Mouse (Mus musculus) gastrocnemius, postnatal 36 days (tissue): Measurements from ENCODE around the gene Shoc2. TPM values are rescaled to one million over a fixed set of nuclear protein-coding genes. Genes with fewer than 3 reads are reported as not detected.
A peak's percentile ranks its signal among the peaks of the same experiment; 100 is the strongest.
"Not testable (repeated sequence)": the region's sequence is repeated elsewhere in the genome, so short reads cannot be mapped to it uniquely, and the experiment has no call there.

Experiments
- DNase-seq, 2 experiments: peaks; one replicate each; pipeline ENCODE4 v3.0.0; 2022
- intact Hi-C: fragments of 180-260 bp; cut with DNase I; formaldehyde crosslinking; loops from one replicate; pipeline ENCODE4 v1.15.1; 2025
- total RNA-seq, 2 experiments: library from RNA; stranded (reverse); gene quantifications; 2 replicates each; pipeline ENCODE4 v1.2.3; 2021

The Shoc2 gene
- total RNA-seq, 2 experiments from 2014 or later, result 20.6 to 22.9 TPM

DNA sequence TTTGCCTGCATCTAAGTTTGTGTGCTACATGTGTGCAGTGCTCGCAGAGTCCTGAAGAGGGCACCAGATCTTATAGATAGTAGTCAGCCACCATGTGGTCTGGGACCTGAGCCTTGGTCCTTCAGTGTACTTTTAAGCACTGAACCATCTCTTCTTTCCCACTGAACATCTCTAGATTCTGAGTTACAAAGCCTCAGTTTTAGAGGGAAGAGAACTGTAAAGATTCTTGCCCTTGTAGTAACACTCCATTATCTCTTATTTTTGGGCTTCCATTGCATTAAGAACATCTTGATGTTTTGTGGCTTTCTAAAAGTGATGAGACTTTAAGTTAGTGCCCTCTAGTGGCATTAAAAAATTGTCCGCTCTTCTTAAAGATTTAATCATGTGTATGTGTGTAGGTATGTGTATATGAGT, 18.8 kb upstream of the Shoc2 start:
- intact Hi-C loops, result loop anchor here (10.0 kb wide), 1 partner anchor 291 kb away; no protein-coding TSS in a partner anchor
- no peak for DNase-seq

DNA sequence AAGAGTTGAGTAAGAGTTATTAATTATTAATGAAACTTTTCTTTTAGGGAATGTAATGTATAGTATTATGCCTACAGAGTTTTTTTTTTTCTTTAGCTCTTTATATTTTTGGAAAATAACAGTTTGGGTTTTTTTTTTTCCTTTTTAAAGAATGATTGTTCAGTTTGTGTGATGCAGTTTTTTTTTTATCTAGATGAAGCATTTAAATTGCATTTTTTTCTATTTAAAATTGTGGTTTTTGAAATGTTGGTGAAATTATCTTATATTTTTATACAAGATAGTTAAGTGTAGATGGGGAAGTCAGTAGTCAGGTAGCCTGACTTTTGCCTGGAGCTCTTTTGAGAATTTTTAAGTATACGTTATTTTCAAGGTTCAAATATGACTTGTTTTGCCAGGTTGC, 17.4 kb upstream of the Shoc2 start:
- intact Hi-C loops, result loop anchor here (10.0 kb wide), 1 partner anchor 292 kb away; no protein-coding TSS in a partner anchor
- no peak for DNase-seq

DNA sequence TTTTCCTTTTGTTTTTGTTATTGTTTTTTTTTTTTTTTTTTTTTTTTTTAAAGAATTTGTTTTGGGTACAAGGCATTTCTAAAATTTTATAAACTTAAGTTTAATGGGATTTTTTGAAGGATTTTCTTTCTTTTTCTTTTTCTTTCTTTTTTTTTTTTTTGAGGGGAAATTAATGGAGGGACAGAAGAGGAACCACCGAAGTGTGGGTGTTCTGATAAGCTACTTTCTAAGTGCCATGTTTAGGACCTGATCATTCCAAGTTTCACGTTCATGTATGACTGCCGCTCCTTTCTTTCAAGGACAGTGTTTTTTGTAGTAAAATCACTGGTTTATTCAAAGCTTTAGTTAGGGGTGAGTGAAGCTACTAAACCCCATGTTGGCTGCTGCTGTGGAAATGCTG, 14.9 kb upstream of the Shoc2 start:
- no peak for DNase-seq
- intact Hi-C loops, result loop anchor here (10.0 kb wide), 1 partner anchor 294 kb away; no protein-coding TSS in a partner anchor

DNA sequence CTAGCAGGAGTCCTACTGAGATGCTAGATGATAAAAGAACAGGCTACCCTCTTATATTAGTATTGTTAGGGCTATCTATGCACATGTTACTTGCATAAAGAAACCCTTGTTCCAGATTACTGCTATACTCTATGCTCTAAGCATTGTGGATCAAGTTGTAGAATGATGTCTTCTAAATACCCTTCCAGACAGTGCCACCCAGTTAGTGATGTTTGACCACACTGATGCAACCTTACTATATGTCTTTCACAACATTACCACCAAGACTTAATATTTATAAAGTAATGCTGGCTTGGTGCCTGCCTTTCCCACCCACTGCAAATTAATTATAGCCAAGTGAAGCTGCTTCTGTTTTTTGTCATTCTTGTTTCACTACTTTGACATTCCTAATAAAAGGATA, 11.1 kb upstream of the Shoc2 start:
- DNase-seq, result no peak
- intact Hi-C loops, result no loop called here

DNA sequence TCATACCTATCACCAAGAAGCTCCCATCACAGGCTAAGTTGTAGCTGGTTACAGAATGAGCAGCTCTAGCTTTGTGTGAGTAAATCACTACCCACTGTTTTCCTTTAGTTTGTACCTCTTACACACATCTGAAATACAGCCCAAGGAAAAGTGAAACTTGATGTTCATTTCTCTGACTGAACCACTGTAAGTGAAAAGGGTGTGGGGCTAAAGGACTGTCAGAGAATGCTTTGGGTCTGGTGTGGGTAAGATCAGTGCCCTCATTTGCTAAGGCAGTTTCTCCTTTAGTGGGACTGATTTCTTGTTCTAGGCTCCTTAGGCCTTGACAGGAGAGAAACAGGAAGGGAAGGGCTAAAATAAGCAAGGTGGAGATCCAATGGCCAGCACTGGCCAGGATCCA, 10.1 kb upstream of the Shoc2 start:
- no peak for DNase-seq
- intact Hi-C loops, result no loop called here

DNA sequence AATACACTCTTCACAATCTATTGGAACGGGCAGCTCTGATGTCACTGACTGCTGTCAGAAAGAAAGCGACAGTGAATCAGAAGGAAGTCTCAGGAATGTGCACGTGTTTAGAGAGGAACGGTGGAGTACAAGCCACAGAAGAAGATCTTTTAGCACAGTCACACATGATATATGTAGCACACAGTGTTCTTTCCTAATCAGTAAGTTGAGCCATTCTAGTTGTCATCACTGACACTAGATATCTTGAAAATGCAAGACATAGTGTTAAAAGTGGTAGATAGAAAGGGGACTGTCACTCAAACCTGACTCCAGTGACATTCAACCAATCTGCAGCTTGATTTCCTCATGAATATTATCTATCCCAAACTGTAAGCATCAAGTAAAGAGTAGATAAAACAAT, 4.6 kb upstream of the Shoc2 start:
- DNase-seq, result no peak
- intact Hi-C loops, result no loop called here

DNA sequence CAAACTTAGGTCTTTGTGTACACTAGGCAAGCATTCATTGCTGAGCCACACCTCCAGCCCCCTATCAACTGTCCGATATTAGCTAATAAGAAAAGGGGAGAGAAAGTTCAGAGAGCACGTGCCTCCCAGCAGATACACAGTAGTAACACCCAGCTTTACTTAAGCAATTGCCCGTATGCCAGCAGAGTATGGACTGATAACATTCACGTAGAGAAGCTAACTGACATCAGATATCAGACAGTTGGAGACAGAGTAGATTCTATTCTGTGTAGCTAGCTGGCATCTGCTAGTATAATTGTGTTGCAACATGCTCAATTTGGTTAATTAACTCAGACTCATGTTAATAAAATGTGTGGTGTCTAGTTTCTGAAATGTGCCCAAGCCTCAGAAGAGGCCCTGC, 3.0 kb upstream of the Shoc2 start:
- no peak for DNase-seq
- intact Hi-C loops, result no loop called here

DNA sequence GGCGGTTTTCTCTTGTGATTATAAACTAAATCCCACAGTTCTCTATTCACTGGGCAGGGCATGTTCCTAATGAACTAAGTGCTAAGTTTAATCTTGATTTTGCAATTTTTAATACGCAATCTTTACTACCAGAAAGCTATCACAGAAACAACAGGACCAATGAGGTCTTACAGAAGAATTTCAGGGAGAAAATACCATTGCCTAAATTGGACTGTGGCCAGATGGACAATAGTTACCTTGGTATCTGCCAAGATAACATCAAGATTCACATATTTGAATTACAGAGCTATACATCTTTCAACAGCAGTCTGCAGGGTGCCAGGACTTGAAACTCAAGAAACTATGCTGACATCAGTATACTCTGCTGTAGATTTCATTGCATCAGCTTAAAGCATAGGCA, 1.8 kb upstream of the Shoc2 start:
- intact Hi-C loops, result no loop called here
- no peak for DNase-seq

DNA sequence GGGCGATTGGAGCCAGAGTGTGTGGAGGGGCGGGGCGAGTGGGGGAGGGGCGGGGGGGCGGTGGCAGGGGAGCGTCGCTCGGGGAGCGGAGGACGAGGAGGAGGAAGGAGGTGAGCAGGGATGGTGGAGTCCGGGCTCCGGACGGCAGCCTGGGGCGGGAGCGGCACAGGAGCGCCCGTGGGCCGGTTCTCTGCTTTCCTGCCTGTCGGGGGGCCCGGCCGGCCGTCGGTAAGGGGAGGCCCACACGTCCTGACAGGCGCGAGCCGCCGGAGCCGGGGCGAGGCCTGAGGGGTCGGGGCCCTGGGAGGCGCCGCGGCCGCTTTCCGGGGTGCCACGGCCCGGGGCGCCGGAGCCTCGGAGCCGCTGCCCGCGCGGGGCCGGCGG, 672 bp downstream of the Shoc2 start:
- no peak for DNase-seq
- intact Hi-C loops, result no loop called here

DNA sequence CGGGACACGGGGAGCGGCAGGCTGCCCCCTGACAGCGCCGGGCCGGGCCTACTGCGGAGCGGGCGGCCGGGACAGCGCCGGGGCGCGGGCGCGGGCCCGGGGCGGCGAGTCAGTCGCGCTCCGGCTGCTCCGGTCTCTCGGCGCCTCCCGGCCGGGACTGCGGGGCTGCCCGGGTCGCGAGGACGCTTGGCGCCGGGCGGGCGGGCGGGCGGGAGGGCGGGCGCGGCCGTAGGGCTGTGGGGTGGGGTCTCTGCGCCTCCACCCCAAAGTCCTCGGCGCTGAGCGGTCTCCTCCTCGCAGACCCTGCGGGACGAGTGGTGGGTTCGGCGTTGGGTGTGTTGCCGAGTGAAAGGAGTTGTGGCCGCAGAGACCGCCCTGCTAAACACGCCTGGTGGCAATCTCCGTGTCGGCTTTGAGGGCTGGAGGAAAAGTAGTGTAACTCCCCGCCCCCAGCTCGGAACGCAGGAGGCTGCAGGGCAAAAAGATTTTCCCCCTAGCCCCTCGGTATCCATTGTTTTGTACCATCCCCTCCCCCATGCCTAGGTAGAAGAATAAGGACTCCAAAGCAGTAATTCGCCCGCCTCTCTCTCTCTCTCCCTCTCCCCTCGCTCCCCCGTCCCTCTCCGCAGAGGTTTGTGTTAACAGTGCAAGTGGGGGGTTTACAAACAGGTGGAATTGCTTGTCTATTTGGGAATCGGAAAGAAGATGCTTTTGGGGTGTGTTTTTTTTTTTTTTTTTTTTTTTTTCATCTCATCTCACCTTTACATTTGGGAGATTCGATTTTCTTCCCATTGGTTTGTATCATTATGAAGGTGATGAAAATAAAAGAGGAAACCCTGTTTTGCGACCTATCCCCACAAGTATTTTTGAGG, 1.3 kb downstream of the Shoc2 start:
- DNase-seq, result peak; percentile 13 to 37
- intact Hi-C loops, result no loop called here

DNA sequence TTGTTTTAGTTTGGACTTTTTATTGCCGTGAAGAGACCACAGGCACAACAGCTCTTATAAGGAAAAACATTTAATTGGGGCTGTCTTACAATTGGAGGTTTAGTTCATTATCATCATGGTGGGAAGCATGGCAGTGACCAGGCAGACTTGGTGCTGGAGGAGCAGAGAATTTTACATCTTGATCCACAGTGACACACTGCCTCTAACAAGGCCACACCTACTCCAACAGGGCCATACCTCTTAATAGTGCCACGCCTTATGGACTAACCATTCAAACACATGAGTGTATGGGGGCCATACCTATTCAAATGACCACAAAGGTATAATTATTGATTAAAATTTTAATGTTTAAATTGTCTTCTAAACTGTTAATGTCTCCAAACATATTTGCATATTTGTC, 13.4 kb downstream of the Shoc2 start:
- intact Hi-C loops, result no loop called here
- DNase-seq, result no peak

DNA sequence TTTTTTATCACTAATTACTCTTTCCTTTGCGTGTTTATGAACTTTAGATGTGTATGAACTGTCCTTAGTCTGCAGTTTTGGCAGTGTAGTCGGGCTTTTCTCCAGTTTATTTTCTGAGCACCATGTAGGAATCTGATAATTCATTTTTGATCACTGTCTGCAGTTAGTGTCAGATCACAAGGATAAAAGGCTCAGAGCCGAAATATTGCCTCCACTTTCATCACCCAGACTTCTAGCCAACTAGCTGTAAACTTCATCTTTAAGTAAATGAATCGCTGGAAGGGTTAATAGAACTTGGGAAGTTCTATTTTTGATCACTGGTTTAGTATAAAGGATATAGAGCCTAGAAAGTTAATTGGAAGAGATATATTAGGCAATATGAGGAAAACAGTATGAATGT, 18.4 kb downstream of the Shoc2 start:
- intact Hi-C loops, result no loop called here

DNA sequence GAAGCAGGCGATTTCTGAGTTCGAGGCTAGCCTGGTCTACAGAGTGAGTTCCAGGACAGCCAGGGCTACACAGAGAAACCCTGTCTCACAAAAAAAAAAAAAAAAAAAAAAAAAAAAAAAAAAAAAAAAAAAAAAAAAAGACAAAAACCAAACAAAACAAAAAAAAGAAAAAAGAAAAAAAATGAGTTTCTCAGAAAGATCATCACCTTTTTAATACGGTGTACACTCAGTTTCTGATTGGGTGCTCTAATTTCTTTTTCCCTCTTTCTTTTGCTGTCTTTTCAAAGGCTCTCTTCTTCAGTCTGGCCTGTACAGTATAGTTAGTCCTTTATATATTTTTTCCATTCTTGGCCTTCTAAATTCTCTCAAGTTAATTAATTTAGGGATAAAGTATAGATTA, 20.2 kb downstream of the Shoc2 start:
- intact Hi-C loops, DNase-seq: not testable (repeated sequence)

More for the DNA sequence above, 18.4 kb downstream of the Shoc2 start:
- DNase-seq, result no peak

DNA sequence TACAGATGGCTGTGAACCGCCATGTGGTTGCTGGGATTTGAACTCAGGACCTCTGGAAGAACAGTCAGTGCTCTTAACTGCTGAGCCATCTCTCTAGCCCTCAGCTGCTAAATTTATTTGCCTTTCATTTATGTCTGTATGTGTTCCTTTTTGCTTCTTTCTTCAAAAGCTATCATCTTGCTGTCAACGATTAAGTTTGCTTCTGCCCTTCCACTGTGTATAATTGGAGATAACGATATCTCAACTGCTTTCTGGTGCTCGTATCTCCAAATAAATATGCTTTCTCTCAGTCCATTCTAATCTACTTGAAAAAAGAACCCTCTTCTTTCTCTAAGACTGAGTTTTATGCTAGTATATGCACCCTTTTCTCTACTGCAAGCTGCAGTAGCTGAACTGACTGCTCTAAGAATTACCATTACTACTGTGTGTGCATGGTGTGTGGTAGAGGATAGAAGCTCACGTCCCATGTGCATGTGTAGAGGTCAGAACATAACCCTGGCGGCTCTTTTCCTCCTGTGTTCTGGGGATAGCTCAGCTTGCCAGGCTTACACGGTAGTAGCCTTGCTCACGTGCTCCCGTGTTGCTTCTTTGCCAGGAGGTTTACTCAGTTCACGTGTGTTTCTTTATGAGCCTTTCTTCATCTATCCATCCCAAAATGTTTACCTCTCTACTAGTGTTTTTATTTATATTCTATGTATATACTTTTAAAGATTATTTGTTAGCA, 21.0 kb downstream of the Shoc2 start:
- intact Hi-C loops, result no loop called here

DNA sequence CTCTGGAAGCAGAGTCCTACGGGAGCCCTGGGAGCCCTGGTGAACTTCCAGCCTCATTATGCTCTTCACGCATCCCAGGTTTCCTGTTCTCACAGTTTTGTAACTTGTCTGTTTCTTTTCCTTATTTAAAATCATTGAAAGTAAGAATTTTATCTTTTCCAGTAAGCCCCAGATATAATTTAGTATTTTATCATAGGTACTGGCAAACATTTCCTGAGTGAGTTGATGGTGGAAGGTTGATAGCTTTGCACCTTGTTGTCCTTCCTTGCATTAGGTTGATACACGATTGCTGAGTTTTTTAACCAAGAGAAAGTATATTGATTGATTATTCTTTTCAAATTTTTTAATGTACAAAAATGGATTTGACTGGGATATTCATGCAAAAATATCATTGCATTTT, 25.1 kb downstream of the Shoc2 start:
- intact Hi-C loops, result no loop called here
- no peak for DNase-seq

More for the DNA sequence above, 21.0 kb downstream of the Shoc2 start:
- no peak for DNase-seq

DNA sequence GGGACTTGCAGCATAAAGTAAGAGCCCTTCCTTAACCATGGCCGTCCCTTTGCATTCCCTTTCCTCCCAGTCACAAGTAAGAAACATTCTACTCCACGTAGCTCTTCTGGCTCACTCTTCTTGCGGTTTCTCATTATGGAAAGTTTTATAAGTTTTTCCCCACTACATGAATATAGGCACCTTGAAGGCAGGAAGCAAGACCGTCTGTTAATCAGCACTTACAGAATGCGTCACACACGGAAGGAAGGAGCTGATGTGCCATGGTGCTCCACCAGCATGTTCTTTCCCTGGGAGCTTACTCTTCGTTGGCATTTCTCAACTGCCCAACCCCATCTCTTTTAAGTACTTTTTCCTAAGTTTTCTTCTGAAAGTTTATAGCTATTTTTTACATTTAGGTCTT, 27.8 kb downstream of the Shoc2 start:
- intact Hi-C loops, result no loop called here
- DNase-seq, result no peak

DNA sequence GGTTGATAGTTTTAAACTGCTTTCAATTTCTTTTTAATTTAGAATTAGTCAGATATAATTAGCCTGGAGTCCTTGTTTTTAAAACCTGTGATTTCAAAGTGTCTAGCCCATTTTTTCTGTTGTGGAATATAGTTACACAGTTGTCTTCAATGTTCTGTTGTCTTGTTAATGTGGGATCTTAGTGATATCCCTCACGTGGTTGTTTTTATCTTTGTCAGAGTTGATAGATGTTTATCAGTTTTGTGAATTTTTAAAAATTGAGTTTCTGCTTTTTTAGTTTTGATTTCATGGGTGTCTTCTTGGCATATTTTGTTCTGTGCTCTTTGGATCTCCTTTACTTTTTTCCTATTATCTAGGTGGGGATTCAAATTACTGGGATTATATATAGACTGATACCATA, 29.6 kb downstream of the Shoc2 start:
- intact Hi-C loops, result no loop called here
- no peak for DNase-seq

DNA sequence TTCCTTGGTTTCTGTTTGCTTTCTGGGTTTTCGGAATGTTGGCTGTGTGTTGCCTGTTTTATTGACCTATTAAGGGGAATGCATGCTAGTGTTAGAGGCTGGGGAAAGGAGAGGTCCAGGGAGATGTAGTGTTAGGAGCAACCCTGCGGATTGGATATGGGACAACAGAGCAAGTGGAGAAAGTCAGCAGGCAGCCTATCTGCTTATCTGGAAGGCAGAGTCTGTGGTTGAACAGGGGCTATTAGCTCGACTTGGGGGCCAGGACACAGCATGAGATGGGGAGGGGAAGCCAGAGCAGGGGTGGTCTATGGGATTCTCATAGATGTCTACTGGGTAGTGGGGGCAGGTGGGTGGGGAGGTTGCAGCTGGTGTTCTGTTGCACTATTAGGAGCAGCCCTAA, 37.9 kb downstream of the Shoc2 start:
- intact Hi-C loops, result no loop called here
- DNase-seq, result no peak

DNA sequence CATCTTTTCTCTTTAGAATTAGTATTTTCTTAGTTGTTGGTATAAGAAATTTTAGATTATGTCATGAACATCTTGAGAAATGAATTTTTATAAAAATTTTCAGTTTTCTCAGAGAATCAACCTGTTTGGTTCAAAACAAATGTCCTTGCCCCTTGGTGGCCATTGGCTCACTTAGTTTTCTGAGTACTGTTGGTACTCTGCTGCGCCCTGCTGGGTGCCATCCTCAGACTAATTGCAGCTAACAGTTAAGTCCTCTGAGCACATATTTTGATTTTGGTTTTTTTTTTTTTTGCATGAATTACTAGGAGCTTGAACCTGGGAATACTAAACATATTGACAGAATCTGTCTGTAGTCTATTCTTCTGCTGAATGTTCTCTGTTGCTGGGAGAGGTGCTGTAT, 39.2 kb downstream of the Shoc2 start:
- intact Hi-C loops, result no loop called here
- DNase-seq, result no peak

DNA sequence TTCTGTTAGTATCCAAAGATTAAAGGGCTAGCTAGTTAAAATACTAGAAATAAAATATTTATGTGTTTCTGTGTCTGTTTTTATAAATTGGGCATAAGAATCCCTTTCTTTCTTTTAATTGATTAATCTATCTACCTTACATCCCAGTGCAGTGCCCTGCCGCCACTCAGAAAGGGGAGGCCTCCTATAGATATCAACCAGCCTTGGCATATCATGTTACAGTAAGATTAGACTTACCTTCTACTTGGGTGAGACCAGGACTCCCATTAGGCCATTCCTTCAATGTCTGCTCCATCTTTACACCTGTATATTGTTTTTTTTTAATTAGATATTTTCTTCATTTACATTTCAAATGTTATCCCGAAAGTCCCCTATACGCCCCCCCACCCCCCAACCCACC, 40.5 kb downstream of the Shoc2 start:
- DNase-seq, result no peak
- intact Hi-C loops, result no loop called here

DNA sequence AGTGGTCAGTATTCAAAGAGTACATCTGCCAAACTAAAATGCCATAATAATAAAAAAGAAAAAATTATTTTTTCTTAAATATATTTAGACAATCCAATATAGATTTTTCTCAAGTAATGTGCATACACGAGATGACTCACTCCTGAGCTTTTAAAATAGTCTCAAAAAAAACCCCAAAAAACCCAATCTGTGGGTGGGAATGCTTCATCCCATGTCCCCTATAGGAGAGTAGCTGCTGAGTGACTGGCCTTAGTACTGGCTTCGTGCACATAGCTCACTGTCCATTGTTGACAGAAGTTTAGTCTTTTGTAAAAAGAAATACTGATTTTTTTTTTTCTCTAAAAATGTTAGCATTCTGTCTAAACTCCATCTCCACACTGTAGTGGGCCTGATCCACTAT, 46.4 kb downstream of the Shoc2 start:
- intact Hi-C loops, result no loop called here
- DNase-seq, result no peak

DNA sequence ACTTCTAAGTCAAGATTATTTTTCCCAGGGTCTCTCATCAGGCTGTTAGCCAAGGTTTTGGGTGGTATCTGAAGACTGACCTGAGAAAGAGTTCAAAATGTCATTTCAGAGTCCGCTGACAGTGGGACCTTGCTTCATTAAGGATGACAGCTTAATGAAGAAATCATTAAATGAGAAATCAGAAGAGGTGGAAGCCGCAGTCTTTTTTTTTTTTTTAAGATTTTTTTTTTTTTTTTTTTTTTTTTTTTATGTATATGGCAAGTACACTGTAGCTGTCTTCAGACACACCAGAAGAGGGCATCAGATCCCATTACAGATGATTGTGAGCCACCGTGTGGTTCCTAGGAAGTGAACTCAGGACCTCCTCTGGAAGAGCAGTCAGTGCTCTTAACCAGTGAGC, 49.8 kb downstream of the Shoc2 start:
- intact Hi-C loops, result no loop called here
- no peak for DNase-seq
